Mouse (Mus musculus) limb, embryonic 13.5 days (tissue): Measurements from ENCODE around the gene Lclat1. TPM values are rescaled to one million over a fixed set of nuclear protein-coding genes. Genes with fewer than 3 reads are reported as not detected.
A peak's percentile ranks its signal among the peaks of the same experiment; 100 is the strongest.
"Not testable (repeated sequence)": the region's sequence is repeated elsewhere in the genome, so short reads cannot be mapped to it uniquely, and the experiment has no call there.

Source experiments
- ATAC-seq: fragments of 200-750 bp; cut with Nextera tagmentation; 2 replicates; pipeline ENCODE4 v1.8.0; 2017; ENCODE audit warnings: low read depth, moderate number of reproducible peaks, moderate TSS enrichment; ENCODE audit not compliant: low FRiP score
- H3K27ac ChIP-seq: fragments of 300-500 bp; sonication (generic); 2 replicates; pipeline ENCODE4 v1.5.1; 2015; ENCODE audit warnings: inconsistent platforms, mild to moderate bottlenecking, moderate library complexity
- H3K27me3 ChIP-seq: fragments of 300-500 bp; sonication (generic); 2 replicates; pipeline ENCODE4 v1.6.1; 2015; ENCODE audit warnings: mild to moderate bottlenecking, inconsistent platforms
- H3K36me3 ChIP-seq: fragments of 300-500 bp; sonication (generic); 2 replicates; pipeline ENCODE4 v1.6.1; 2015; ENCODE audit warnings: inconsistent platforms, mild to moderate bottlenecking, moderate library complexity
- H3K4me1 ChIP-seq: fragments of 300-500 bp; sonication (generic); 2 replicates; pipeline ENCODE4 v1.6.1; 2015; ENCODE audit warnings: inconsistent platforms
- H3K4me2 ChIP-seq: fragments of 300-500 bp; sonication (generic); replicated peaks from 2 replicates; pipeline ENCODE4 v1.6.1; 2015; ENCODE audit warnings: inconsistent platforms, mild to moderate bottlenecking, moderate library complexity
- H3K4me3 ChIP-seq: fragments of 300-500 bp; sonication (generic); 2 replicates; pipeline ENCODE4 v1.5.1; 2015; ENCODE audit warnings: moderate library complexity, mild to moderate bottlenecking, inconsistent platforms
- H3K9ac ChIP-seq: fragments of 300-500 bp; sonication (generic); 2 replicates; pipeline ENCODE4 v1.6.1; 2015; ENCODE audit warnings: mild to moderate bottlenecking, inconsistent platforms
- H3K9me3 ChIP-seq: fragments of 300-500 bp; sonication (generic); 2 replicates; pipeline ENCODE4 v1.6.1; 2016; ENCODE audit warnings: inconsistent platforms
- WGBS: fragments of 180-500 bp; shearing (Covaris S2); methylation state at CpG from one replicate; pipeline ENCODE4 v1.1.7; 2015; 5-methylcytosine and 5-hydroxymethylcytosine counted together
- polyA plus RNA-seq: library from polyadenylated mRNA; unstranded; fragments of >200 nt; fragmentation: Nextera tagmentation; extraction: Ambion mirVana; gene quantifications from 2 replicates; pipeline ENCODE4 v1.2.1, GENCODE M21; 2015

Lclat1 gene
- polyA plus RNA-seq, 1 experiment from 2014 or later: 9.9 TPM

GRCm38 (mm10) chr17:73119150-73119549 is 11.4 kb downstream of the Lclat1 start:
- no peak for ATAC-seq
- H3K36me3 ChIP-seq: no peaks in the 10 kb centered on the region
- WGBS: 84% methylated on average over 6 of the region's 6 CpGs
- no peak overlapping the region for H3K27ac ChIP-seq
- no peaks in the 10 kb centered on the region for H3K4me1 ChIP-seq
- no peaks in the 10 kb centered on the region for H3K27me3 ChIP-seq
- H3K9ac ChIP-seq: no peak overlapping the region
- no peaks in the 10 kb centered on the region for H3K9me3 ChIP-seq
- no peak overlapping the region for H3K4me2 ChIP-seq
- no peak overlapping the region for H3K4me3 ChIP-seq

- no peak overlapping the region for H3K9ac ChIP-seq
- H3K27ac ChIP-seq: no peak overlapping the region
- H3K27me3 ChIP-seq: no peaks in the 10 kb centered on the region
- no peaks in the 10 kb centered on the region for H3K9me3 ChIP-seq
- H3K4me3 ChIP-seq: no peak overlapping the region
- no peaks in the 10 kb centered on the region for H3K4me1 ChIP-seq
- 79% methylated on average over 5 of the region's 5 CpGs for WGBS
- no peak for ATAC-seq
- H3K36me3 ChIP-seq: no peaks in the 10 kb centered on the region
- H3K4me2 ChIP-seq: no peak overlapping the region
Observed at GRCm38 (mm10) chr17:73120545-73120944, 12.8 kb downstream of the Lclat1 start.

- no peak for ATAC-seq
- 85% methylated on average over 2 of the region's 2 CpGs for WGBS
Observed at GRCm38 (mm10) chr17:73121726-73122125, 13.9 kb downstream of the Lclat1 start.

DNA sequence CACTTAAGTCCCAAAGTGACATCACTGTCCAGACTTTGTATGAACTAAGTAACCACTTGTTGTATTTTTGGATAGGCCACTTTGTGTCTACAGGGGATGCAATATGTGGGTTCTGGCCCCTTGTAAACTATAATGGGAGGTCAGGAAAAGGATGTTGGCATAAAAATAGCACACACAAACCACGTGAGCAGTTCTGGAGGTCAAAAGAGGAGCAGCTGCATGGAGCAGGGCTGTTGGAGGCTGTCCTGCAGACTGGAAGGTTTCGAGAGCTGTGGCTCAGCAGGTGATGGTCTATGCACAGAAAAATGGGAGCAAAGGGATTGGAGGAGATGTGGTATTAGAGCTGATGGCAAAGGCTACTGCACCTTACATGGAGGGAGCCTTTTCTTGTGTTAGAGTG is 18.6 kb downstream of the Lclat1 start:
- Histone ChIP-seq H3K9ac (no peak overlapping the region), H3K4me3 (no peak overlapping the region)

More at GRCm38 (mm10) chr17:73121726-73122125, 13.9 kb downstream of the Lclat1 start:
- Histone ChIP-seq H3K4me3 (no peak overlapping the region), H3K9me3 (no peaks in the 10 kb centered on the region), H3K4me2 (no peak overlapping the region), H3K9ac (no peak overlapping the region), H3K27me3 (no peaks in the 10 kb centered on the region), H3K4me1 (peaks cover 4% of the 10 kb centered on the region; the same call in 1 of the 2 replicates), H3K27ac (no peak overlapping the region), H3K36me3 (no peaks in the 10 kb centered on the region)

DNA sequence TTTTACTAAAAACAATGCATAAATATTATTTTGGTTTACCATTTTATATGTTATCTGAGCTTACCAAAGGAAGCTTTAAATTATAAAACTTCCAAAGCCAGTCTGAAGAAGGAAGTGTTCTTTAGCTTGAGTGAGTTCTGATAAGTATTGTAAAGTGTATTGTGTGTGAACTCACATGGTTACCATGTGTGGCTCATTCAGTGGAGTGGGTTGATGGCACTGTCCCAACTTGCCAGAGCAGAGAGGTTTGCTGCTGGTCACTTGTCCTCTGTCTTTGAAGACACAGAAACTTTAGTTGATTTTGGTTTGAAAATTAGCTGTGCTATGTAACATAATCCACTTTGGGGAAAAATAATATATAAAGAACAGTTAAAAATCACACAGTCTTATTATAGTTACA is 19.1 kb downstream of the Lclat1 start:
- H3K36me3 ChIP-seq: no peaks in the 10 kb centered on the region
- no peak overlapping the region for H3K4me2 ChIP-seq
- no peak overlapping the region for H3K27ac ChIP-seq
- no peak overlapping the region for H3K9ac ChIP-seq
- H3K9me3 ChIP-seq: no peaks in the 10 kb centered on the region
- H3K4me1 ChIP-seq: peaks cover 4% of the 10 kb centered on the region; the same call in 1 of the 2 replicates
- ATAC-seq: no peak
- no peaks in the 10 kb centered on the region for H3K27me3 ChIP-seq
- H3K4me3 ChIP-seq: no peak overlapping the region

More for the DNA sequence above, 18.6 kb downstream of the Lclat1 start:
- H3K4me2 ChIP-seq: no peak overlapping the region
- peaks cover 4% of the 10 kb centered on the region; the same call in 1 of the 2 replicates for H3K4me1 ChIP-seq
- no peak for ATAC-seq
- no peaks in the 10 kb centered on the region for H3K27me3 ChIP-seq
- H3K27ac ChIP-seq: no peak overlapping the region
- H3K36me3 ChIP-seq: no peaks in the 10 kb centered on the region
- no peaks in the 10 kb centered on the region for H3K9me3 ChIP-seq
- 67% methylated on average over 2 of the region's 2 CpGs for WGBS

DNA sequence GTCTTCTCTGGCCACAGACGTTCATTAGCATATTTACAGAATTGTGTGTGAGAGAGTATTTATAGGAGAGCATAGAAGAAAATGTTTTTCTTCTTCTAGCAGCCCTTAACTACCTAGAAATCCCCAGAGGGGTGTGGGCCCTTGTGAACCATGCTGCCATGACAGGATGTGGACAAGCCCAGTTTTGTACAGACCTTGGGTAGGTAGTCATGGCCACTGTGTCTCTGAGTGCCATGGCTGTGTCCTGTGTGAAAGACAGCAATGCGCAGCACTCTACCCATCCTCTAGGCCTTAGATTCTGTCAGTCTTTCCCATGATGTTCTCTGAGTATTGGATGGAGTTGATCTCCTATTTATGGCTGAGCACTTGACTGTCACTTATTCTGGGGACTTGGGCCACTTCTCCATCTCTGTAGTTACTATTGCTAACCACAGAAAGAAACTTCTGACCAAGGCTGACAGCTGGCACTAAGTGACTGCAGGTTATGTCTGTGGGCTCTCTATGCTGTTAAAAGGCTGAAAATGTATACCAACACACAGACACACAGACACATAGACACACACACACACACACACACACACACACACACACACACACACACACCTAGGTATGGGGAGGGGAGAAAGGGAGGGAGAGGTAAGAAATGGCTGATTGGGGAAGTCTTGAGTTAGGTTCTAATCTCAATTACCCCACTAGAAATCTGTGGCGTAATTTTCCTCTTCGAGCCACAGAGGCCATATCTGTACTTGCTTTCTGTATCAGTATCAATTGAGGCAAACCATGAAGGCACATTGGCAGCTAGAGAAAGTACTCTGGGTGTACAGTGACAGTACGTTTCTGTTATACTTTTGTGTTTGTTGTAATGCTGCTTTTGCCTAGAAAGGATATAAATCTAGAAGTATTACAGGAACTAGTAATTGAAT is 29.0 kb downstream of the Lclat1 start:
- H3K27me3 ChIP-seq: no peaks in the 10 kb centered on the region
- no peaks in the 10 kb centered on the region for H3K9me3 ChIP-seq
- 94% methylated on average over 5 of the region's 5 CpGs for WGBS
- H3K4me2 ChIP-seq: no peak overlapping the region
- H3K4me3 ChIP-seq: no peak overlapping the region
- peaks cover 8% of the 10 kb centered on the region for H3K4me1 ChIP-seq
- ATAC-seq: no peak
- no peak overlapping the region for H3K9ac ChIP-seq
- H3K27ac ChIP-seq: no peak overlapping the region
- H3K36me3 ChIP-seq: no peaks in the 10 kb centered on the region

DNA sequence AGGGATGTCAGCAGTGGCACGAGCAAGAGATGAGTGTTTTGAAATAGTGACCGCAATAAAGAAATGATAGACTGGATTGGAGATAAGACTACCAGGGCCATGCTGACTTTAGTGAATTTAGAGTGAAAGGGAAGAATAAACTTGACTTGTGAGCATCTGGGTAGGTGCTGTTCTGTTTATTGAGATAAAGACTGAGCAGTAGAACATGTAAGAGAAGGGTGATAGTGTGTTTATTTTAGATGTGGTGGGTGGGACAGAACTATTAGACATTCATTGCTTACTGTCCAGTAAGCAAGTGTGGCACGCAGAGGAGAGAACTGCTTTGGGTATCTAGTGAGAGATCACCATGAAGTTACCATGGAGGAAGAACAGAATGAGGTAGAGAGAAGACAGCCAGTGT is 30.4 kb downstream of the Lclat1 start:
- 0 out of 2 replicates have a peak, but pooled peaks cover 3% of the 10 kb centered on the region for H3K4me1 ChIP-seq
- H3K9me3 ChIP-seq: no peaks in the 10 kb centered on the region
- no peak for ATAC-seq
- no peaks in the 10 kb centered on the region for H3K36me3 ChIP-seq
- no peak overlapping the region for H3K27ac ChIP-seq
- H3K4me2 ChIP-seq: no peak overlapping the region
- no peak overlapping the region for H3K9ac ChIP-seq
- no peak overlapping the region for H3K4me3 ChIP-seq
- WGBS: 90% methylated on average over 3 of the region's 3 CpGs
- no peaks in the 10 kb centered on the region for H3K27me3 ChIP-seq

GRCm38 (mm10) chr17:73142029-73142428 is 34.2 kb downstream of the Lclat1 start:
- H3K9ac ChIP-seq: no peak overlapping the region
- no peak overlapping the region for H3K4me3 ChIP-seq
- ATAC-seq: no peak
- H3K27me3 ChIP-seq: no peaks in the 10 kb centered on the region
- no peak overlapping the region for H3K4me2 ChIP-seq
- 90% methylated on average over 4 of the region's 4 CpGs for WGBS
- H3K27ac ChIP-seq: no peak overlapping the region
- H3K4me1 ChIP-seq: 0 out of 2 replicates have a peak, but pooled peaks cover 3% of the 10 kb centered on the region
- H3K9me3 ChIP-seq: no peaks in the 10 kb centered on the region
- no peaks in the 10 kb centered on the region for H3K36me3 ChIP-seq

DNA sequence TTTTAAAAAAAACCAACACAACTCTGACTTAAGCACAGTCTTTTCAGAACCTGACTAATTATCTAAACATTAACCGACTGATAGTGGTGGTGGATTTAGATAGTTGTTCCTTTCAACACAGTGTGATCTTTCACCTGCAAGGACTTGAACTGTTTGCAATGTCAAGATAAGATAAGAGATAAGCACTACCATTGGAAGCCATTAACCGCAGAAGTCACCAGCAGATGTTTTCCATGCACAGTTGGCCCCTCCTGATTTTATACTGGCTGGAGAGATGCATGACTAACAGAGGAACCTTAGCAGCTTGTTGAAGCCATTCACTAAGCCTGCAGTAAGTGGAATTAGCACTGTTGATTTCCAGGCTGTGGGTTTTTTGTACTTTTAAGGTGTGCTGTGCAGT is 34.7 kb downstream of the Lclat1 start:
- ATAC-seq: no peak
- Histone ChIP-seq H3K27me3 (no peaks in the 10 kb centered on the region), H3K4me3 (no peak overlapping the region), H3K9ac (no peak overlapping the region), H3K27ac (no peak overlapping the region), H3K4me1 (0 out of 2 replicates have a peak, but pooled peaks cover 3% of the 10 kb centered on the region), H3K9me3 (no peaks in the 10 kb centered on the region), H3K4me2 (no peak overlapping the region), H3K36me3 (no peaks in the 10 kb centered on the region)
- 53% methylated on average over 2 of the region's 2 CpGs for WGBS

- Histone ChIP-seq H3K27me3 (no peaks in the 10 kb centered on the region), H3K9me3 (no peaks in the 10 kb centered on the region), H3K27ac (no peak overlapping the region), H3K36me3 (no peaks in the 10 kb centered on the region), H3K4me3 (no peak overlapping the region), H3K4me1 (peaks cover 5% of the 10 kb centered on the region), H3K9ac (no peak overlapping the region), H3K4me2 (no peak overlapping the region)
- WGBS: 88% methylated on average over 2 of the region's 2 CpGs
- ATAC-seq: no peak
Observed at GRCm38 (mm10) chr17:73145426-73145825, 37.6 kb downstream of the Lclat1 start.

DNA sequence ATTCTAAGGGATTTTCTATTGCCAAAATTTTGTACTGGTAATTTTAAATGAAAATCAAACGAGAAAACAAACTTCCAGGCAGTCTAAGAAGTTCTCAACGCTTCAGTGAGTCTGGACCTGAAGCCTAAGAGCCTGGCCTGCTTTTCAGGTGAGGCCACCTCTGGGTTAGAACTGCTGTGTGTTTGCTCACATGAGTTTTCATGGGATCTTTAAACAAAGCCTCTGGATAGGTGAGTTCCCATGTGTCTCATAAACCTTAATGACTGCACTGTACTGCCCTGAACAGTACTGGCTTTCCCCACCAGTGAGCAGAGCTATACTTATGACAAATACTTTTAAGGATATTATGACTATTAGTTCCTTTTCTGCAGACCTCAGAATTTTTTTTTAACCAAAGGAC is 40.8 kb downstream of the Lclat1 start:
- Histone ChIP-seq H3K9me3 (no peaks in the 10 kb centered on the region), H3K27ac (no peak overlapping the region; the same call in 1 of the 2 replicates), H3K4me3 (no peak overlapping the region), H3K9ac (no peak overlapping the region), H3K36me3 (no peaks in the 10 kb centered on the region), H3K27me3 (no peaks in the 10 kb centered on the region), H3K4me2 (no peak overlapping the region), H3K4me1 (peaks cover 5% of the 10 kb centered on the region)
- ATAC-seq: peak; percentile 59; the same call in 1 of the 2 replicates
- 45% methylated on average over 2 of the region's 2 CpGs for WGBS

DNA sequence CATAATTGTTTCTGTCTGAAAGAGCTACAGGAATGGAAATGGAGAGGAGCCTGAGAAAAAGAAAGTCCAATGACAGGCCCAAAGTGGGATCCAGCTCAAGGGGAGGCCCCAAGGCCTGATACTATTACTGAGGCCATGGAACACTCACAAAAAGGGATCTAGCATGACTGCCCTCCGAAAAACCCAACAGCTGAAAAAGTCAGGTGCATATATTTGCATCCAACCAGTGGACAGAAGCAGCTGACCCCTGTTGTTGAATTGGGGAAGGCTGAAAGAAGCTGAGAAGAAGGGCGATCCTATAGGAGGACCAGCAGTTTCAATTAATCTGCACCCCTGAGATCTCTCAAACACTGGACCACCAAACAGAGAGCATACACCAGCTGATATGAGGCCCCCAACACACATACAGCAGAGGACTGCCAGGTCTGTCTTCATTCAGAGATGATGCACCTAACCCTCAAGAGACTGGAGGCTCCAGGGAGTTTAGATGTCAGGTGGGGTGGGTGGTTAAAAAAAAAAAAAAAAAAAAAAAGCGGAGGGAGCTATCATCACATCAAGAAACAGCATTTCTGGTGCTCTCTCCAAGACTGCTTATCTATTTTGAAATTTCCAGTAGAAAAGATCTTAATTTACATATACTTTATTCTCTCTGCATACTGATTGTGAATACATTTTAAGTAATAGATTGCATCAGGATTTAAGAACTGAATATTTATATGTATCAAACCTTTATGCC is 45.2 kb downstream of the Lclat1 start:
- H3K9me3 ChIP-seq, H3K4me3 ChIP-seq, ATAC-seq, H3K4me1 ChIP-seq, H3K9ac ChIP-seq, H3K27me3 ChIP-seq, H3K27ac ChIP-seq, H3K4me2 ChIP-seq, H3K36me3 ChIP-seq: not testable (repeated sequence)
- 86% methylated on average over 3 of the region's 3 CpGs for WGBS
